Mouse (Mus musculus): ENCODE results near the gene Olfr328. TPM values are rescaled to one million over a fixed set of nuclear protein-coding genes. Genes with fewer than 3 reads are reported as not detected.
"Not testable (repeated sequence)": the region's sequence is repeated elsewhere in the genome, so short reads cannot be mapped to it uniquely, and the experiment has no call there.

Gene Olfr328
- total RNA-seq (2021), result under 1 TPM in 1 of 2 experiments, not detected in 1; 0.15 TPM

DNA sequence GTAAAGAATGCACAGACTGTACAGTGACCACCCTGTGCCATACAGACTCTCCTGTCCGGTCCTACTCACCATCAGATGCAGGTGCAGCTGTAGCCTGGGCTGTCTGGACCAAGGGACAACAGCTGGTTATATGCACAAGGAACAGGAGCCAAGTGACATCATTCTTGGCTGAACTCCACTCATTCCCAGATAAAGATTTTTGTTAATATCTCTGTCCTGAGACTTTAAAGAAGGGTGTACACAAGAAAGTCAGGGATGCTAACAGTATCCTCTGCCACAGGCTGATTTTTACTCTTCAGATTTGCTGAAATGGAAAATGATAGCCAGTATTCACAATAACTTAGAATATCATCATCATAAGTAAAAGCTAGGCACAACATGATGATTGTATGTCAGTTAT is at the start of gene Olfr328:
TSS of gene Olfr328 (minus strand) at position 101 of the 400 bp plus-strand sequence.
- DNase-seq, result no peak

DNA sequence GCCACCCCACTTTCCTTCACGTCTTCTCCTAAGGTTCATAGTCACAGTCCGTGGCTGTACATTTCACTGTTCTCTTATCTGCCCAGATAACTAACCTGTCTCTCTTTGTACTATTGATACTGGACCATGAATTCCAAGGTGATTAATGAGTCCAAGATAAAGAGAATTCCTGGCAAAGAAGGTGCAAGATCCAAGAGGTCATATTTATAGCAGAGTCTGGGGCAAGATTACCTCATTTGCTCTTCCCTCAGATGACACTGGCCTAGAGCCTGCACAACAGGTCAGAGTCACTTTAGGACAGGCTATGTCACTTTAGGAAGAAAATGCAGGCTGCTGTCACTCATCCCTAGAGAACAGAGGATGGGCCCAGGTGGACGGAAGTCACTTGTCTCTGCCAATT is 49.8 kb upstream of the Olfr328 start:
- DNase-seq, result no peak

DNA sequence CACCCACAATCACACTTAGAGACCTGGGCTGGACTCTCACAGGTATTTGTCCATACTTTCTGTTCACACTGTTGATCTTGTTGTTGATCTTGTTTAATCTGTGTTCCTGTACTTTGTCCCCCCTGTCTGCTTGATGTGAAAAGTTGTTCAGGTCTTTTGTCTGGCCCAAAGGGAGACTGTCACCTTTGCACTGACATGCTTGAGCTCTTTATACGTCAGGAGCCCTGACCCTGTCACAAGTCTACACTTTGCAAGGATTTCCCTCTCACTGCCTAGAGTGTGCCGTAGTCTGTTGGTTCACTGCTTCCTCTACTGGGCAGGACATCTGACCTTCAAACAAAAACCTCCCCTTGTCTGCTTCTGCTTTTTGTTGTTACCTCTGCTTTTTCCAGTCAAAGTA is 49.3 kb upstream of the Olfr328 start:
- no peak for DNase-seq

DNA sequence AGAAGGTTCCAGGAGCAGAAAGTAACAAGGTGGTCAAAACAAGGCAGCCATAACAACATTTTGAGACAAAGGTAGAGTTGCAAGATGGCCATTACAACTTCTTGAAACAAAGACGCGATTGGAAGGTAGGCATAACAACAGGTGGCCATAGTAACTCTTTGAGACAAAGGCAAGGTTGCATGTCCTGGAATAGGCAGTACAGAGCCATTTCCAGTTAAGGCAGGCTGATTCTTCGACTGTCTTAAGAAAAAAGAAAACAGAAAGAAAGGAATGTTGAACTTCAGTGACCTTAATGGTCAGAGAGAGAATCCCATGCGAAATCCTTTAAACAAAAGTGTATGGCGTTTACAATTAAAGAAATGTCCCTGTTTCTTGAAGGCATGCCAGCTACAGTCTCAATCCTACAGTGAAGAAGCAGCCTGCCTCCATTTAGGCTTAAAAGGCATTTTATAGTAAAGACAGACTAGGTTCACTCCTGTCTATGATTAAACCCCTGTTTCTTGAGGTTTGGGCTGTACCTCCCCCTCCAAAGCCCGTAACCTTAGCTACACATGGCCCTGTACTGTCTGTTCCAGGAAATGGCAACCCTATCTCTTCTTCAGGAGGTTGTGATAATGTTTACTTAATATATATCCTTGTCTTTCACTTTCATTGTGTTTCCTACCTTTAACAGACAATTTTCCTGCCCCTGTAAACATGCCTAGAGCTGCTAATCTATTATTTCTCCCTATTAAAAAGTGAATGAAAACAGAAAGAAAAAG is 47.5 kb upstream of the Olfr328 start:
- DNase-seq, result no peak

DNA sequence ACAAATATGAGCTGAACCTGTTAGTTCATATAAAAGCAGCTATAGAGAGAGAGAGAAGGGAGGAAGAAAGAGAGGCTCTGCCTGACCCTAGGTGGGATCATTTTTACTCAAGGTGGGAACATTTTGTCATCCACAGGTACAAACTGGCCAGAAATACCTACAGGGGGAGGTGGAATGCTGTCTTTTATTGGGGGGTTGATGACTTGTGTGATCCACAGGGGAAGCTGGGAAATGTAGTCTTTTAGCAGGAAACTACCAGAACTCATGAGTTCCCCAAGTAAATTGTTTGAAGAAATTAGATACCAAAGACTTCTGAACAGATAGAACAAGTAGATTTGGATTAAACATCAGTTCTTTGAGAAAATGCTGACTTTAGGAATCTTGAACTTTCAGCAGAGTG is 46.6 kb upstream of the Olfr328 start:
- no peak for DNase-seq

DNA sequence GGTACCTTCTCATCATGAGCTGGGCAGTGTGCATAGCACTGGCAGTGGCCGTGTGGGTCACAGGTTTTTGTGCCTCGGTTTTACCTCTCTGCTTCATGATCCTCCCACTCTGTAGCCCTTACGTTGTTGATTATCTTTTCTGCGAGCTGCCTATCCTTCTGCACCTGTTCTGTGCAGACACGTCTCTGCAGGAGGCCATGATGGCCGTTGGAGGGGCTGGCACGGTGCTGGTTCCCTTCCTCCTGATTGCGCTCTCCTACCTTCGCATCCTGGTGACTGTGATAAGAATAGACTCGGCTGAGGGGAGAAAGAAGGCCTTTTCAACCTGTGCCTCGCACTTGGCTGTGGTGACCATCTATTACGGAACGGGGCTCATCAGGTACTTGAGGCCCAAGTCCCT is 42.4 kb upstream of the Olfr328 start:
- DNase-seq, result no peak

DNA sequence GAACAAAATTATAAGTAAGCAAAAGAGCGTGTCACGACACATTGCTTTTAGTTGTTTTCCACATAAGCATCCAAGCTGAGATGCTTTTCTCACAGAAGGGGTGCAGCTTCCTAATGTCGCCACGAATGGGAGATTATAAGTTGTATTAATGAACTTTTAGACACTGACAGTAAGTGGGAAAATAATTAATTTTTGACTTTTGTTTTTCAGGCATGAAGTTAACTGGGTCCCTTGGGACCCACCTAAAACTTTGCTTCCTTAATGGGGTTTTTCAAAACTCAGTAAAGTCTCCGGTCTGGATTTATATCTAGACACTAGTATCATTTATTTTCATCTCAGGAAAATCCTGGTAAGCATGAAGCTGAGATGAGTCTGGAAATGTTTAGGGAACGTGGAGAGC is 39.4 kb upstream of the Olfr328 start, which contains the start of gene Olfr324:
TSS of gene Olfr324 (plus strand) at position 301 of the 400 bp plus-strand sequence.
- DNase-seq, result no peak

DNA sequence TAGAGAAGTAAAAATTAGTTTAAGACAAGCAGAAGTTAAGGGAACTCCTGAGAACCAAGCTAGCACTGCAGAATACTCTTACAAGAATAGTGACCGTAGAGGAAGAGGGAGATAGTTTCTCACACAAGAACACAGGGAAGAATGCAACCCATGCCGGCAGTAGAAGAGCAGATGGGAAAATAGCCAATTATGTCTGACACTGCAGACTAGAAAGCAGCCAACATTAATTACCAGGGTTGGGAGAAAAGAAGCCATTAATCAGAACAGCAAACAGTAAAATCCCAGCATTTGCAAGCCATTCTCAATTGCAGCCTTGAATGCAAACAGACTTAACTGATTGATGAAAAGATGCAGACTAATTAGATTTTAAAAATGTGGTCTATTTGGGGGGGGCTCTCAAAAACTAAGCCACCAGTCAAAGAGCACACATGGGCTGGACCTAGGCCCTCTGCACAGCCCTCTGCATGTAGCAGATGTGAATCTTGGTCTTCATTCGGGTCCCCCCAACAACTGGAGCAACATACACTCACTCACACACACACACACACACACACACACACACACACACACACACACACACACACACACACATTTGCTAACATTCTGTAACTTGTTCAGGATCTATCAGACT is 33.3 kb upstream of the Olfr328 start:
- no peak for DNase-seq

DNA sequence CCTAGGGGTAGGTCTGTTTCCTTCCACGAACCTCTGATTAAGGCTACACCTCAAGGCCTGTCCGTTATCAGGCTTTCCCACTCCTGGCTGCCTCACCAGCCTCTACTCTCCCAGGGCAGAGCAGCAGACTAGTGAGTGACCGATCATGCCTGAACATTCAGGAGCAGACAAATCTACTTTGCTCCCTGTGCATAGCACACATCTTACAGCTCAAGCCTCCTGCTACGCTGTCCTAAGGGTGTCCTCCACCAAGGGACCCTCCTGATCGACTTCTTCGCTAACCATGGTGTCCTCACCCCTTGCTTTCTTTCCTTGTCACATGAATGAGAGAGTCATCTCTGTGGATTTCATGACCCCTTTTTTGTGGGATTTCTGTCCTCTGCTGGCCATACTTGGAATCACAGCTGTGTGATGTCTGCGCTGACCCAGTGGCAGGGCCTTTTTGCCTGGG is 32.5 kb upstream of the Olfr328 start:
- peak in 1 of 2 experiments; percentile 26 for DNase-seq

DNA sequence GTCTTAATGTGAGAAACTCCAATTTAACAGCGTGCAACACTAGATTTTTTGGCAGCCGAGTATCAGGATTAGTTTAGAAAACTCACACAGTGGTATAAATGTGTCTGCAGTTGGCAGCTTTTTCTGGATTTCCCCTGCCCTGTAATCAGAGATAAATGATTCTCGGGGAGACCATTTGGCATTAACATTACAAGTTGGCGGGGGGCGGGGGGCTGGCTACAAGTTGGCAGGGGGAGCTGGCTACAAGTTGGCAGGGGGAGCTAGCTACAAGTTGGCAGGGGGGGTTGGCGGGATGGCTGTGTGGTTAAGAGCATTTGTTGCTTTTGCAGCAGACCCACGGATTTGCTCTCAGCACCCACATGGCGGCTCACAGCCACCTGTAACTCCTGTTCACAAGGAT is 23.2 kb upstream of the Olfr328 start:
- peak; percentile 20 to 24 for DNase-seq

DNA sequence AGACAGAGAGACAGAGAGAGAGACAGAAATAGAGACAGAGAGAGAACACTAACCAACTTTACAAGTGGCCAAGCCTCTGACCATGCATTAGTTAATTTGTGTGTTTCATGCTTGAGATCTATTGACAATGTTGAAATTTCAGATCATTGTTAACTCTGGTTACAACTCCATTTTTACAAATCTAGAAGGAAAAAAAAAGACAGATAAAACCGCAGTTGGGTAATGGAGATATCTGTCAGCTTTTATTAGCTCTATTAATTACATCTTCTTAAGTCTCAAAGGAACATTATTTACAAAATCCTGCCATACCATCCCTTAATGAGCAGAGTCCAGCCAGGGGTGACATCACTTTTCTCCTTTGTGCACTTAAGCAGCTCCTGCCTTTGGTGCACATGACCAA is 22.0 kb upstream of the Olfr328 start, which contains the start of gene Olfr325:
TSS of gene Olfr325 (plus strand) at position 301 of the 400 bp plus-strand sequence.
- DNase-seq, result no peak

DNA sequence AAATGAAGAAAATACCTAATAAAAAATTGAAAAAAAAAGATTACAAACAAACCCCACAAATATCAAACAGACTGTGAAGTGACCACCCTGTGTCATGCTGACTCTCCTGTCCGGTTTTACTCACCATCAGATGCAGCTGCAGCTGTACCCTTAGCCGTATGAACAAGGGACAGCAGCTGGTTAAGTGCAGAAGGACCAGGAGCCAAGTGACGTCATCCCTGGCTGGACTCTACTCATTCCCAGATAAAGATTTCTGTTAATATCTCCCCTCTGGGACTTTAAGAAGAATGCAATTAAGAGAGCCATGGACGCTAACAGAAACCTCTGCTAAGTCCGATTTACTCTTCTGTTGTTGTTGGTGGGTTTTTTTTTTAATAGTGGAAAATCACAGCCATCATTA is 15.0 kb upstream of the Olfr328 start, which contains the start of gene Olfr224:
TSS of gene Olfr224 (minus strand) at position 149 of the 400 bp plus-strand sequence.
- DNase-seq, result no peak

DNA sequence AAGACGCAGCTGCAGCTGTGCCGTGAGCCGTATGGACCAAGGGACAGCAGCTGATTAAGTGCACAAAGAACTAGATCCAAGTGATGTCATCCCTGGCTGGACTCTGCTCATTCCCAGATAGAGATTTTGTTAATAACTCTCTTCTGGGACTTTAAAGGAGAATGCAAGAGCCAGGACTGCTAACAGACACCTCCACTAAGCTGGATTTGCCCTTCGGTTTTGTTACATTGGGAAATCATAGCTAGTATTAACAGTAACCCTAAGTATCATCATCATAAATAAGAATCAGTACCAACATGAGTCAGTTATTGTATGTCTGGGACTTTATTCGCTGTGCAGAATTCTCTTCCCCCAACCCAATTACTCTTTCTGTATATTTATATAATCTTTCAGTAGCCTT is 9.1 kb downstream of the Olfr328 start, which contains the start of gene Olfr329-ps:
TSS of gene Olfr329-ps (minus strand) at position 101 of the 400 bp plus-strand sequence.
- no peak for DNase-seq

DNA sequence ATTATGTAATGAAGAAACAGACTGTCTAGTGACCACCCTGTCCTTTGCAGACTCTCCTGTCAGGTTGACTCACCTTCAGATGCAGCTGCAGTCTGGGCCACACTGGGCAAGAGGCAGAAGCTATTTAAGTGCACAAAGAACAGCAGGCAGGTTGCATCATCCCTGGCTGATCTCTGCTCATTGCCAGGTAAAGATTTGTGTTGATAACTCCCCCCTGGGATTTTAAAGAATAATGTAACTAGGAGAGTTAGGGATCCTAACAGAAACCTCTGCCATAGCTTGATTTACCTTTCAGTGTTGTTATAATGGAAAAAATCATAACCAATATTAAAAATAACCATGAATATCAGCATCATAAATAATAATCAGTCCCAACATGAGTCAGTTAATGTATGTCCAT is 20.7 kb downstream of the Olfr328 start, which contains the start of gene Olfr330:
TSS of gene Olfr330 (minus strand) at position 101 of the 400 bp plus-strand sequence.
- DNase-seq, result not testable (repeated sequence)

DNA sequence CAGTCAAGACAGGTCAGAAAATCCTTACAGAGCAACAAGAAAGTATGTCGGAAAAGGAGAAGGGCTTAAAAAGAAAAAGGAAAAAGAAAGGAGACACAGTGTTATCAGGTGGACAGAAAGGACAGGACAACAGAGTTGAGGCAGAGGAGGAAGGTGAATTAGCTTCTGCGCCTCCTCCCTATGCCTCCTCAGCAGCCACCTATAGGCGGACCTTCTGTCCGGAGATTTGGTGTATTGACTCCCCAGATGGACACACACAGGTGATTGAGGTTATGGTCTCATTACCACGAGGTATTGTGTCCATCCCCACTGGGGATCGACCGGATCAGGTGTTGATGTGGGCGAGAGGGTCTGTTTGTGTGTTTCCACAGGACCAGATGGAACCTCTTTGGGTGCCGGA is 35.7 kb downstream of the Olfr328 start:
- DNase-seq, result peak in 1 of 2 experiments; percentile 8

DNA sequence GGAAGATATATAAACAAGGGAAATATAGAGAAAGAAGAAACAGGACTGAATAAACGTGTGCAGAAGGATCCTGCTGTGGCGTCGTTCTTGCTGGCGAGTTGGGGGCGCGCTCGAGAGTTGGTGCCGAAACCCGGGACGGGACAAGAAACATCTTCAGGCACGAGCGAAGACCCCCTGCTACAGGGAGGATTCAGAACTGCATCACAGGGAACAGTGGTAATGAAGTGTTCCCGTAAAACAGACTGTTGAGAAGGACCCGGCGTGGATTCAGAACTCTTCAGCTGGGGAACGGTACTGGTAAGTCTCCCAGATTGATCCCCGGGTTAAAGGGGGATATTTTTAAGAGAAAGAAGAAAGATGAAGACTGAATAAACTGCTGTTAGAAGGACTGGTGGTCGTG is 36.5 kb downstream of the Olfr328 start:
- peak; percentile 47 to 59 for DNase-seq

DNA sequence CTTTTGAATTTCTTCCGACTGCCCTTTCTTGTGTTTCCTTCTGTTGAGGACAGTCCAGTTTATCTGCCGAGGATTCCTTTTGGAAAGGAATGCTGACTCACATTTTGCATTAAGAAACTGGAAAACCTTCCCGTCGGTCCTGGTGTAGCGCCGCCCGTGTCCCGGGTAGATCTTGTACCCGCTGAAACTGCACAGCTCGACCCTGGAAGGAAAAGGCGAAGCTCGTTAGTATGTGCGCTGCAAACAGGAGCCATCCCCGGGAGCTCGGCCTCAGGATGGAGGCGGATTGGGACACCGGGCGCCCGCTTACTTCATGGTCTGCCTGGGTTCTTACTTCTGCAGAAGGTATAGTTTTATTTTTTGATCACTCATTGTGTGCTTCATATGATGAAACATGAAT is 46.4 kb downstream of the Olfr328 start:
- DNase-seq, result not testable (repeated sequence)

DNA sequence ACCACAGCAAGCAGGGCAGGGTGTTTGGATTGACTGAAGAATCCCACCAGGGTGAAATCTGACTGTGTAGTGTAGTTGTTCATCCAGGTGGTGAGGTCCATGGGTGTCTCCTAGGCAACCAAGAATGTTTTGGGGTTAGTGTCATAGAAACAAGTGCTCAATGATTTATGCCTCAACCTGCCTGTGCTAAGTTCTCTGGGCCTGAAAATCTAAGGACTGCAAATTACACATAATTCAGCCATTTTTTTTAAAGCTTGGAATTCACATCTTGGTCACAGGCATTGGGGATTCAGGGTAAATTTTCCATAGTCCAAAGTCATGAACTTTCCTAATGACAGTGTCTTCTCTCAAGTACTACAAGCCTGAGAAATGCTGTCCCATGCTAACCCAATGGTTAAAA is 53.0 kb downstream of the Olfr328 start, which contains the start of gene Olfr331:
TSS of gene Olfr331 (minus strand) at position 101 of the 400 bp plus-strand sequence.
- not testable (repeated sequence) for DNase-seq

Other genes with a start within 250 kb of the Olfr328 start
- 10 to 100 TPM; 27.6 to 31.4 TPM for gene Zfp692, start 248.6 kb downstream of the Olfr328 start, total RNA-seq (2021)
- 10 to 100 TPM; 44.0 to 51.2 TPM for gene Zfp672, start 225.3 kb downstream of the Olfr328 start, total RNA-seq (2021)
- gene Sh3bp5l, start 224.9 kb downstream of the Olfr328 start, total RNA-seq (2021), result 10 to 100 TPM; 50.3 to 52.9 TPM
- under 1 TPM in 1 of 2 experiments, not detected in 1; 0.30 TPM for gene Lypd8, start 176.6 kb downstream of the Olfr328 start, total RNA-seq (2021)
- gene 1810065E05Rik, start 134.5 kb downstream of the Olfr328 start, total RNA-seq (2021), result not detected
- not detected for gene Gm12253, start 123.1 kb downstream of the Olfr328 start, total RNA-seq (2021)
- gene Lypd9, start 102.7 kb downstream of the Olfr328 start, total RNA-seq (2021), result not detected
- gene Olfr30, start 93.4 kb downstream of the Olfr328 start, total RNA-seq (2021), result not detected
- not detected for gene Olfr332, start 63.1 kb downstream of the Olfr328 start, total RNA-seq (2021)
- not detected for gene Olfr331, start 53.1 kb downstream of the Olfr328 start, total RNA-seq (2021)
- gene Olfr330, start 20.8 kb downstream of the Olfr328 start, total RNA-seq (2021), result not detected
- not detected for gene Olfr329-ps, start 9.2 kb downstream of the Olfr328 start, total RNA-seq (2021)
- gene Olfr224, start 14.9 kb upstream of the Olfr328 start, total RNA-seq (2021), result not detected
- gene Olfr325, start 22.1 kb upstream of the Olfr328 start, total RNA-seq (2021), result not detected
- not detected for gene Olfr324, start 39.5 kb upstream of the Olfr328 start, total RNA-seq (2021)
- not detected for gene 2210407C18Rik, start 60.4 kb upstream of the Olfr328 start, total RNA-seq (2021)
- not detected for gene Olfr323, start 74.9 kb upstream of the Olfr328 start, total RNA-seq (2021)
- gene Trim58, start 84.8 kb upstream of the Olfr328 start, total RNA-seq (2021), result not detected
- gene Olfr322, start 103.1 kb upstream of the Olfr328 start, total RNA-seq (2021), result not detected
- gene Olfr320, start 125.5 kb upstream of the Olfr328 start, total RNA-seq (2021), result not detected
- not detected for gene Olfr319, start 143.5 kb upstream of the Olfr328 start, total RNA-seq (2021)
- gene Olfr318, start 168.4 kb upstream of the Olfr328 start, total RNA-seq (2021), result not detected
- under 1 TPM in 1 of 2 experiments, not detected in 1; 0.20 TPM for gene Olfr317, start 183.6 kb upstream of the Olfr328 start, total RNA-seq (2021)
- gene Olfr316, start 197.1 kb upstream of the Olfr328 start, total RNA-seq (2021), result under 1 TPM; 0.45 to 0.48 TPM
- not detected for gene Olfr315, start 217.6 kb upstream of the Olfr328 start, total RNA-seq (2021)
- not detected for gene Olfr314, start 227.3 kb upstream of the Olfr328 start, total RNA-seq (2021)
- gene Fam183b, start 246.3 kb upstream of the Olfr328 start, total RNA-seq (2021), result 1 to 10 TPM; 5.9 to 7.5 TPM